Mouse (Mus musculus) liver, embryonic 14.5 days (tissue): ENCODE data around the gene Smco3.

ENCODE experiments used
- CTCF ChIP-seq: IDR thresholded peaks from 2 replicates; pipeline ENCODE4 v1.5.1; 2016; ENCODE audit warnings: antibody characterized with exemption, low read depth, control low read depth
- EP300 ChIP-seq: IDR thresholded peaks from 2 replicates; pipeline ENCODE4 v1.6.1; 2016; ENCODE audit warnings: antibody characterized with exemption, low read depth

DNA sequence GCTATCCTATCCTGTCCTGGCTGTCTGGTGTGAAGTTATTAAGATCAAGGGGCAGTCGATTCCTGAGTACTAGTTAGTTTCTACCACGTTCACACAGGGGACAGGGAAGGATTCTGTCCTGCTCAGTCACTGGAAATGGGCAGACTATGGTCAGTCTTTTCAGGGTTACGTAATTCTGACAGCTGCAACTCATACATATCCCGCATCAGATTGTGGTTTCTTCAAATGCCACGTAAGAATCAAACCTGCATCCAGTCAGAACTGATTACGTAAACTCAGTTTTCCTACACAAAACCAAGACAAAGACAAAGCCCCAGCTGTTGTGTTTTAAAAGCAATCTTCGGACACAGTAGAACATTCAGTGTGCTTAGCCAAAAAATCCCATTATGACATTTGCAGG, 19.9 kb downstream of the Smco3 start:
- no peak for TF ChIP-seq CTCF
- TF ChIP-seq EP300, result no peak
